Mouse (Mus musculus): Measurements from ENCODE around the gene Tiam1.

Tiam1 gene

GRCm38 (mm10) chr16:89905730-89906305, 237.8 kb downstream of the Tiam1 start:
- no peak for DNase-seq

- DNase-seq = no peak
Measured at GRCm38 (mm10) chr16:89904121-89904520, 239.4 kb downstream of the Tiam1 start.

- DNase-seq = no peak
Measured at GRCm38 (mm10) chr16:89902578-89903304, 240.8 kb downstream of the Tiam1 start.

- no peak for DNase-seq
Measured at GRCm38 (mm10) chr16:89900681-89901080, 242.9 kb downstream of the Tiam1 start.

GRCm38 (mm10) chr16:89899192-89899591, 244.4 kb downstream of the Tiam1 start:
- DNase-seq = no peak

GRCm38 (mm10) chr16:89898299-89898625, 245.3 kb downstream of the Tiam1 start:
- no peak for DNase-seq

GRCm38 (mm10) chr16:89897547-89898298, 245.8 kb downstream of the Tiam1 start:
- DNase-seq = no peak

GRCm38 (mm10) chr16:89896885-89897546, 246.6 kb downstream of the Tiam1 start:
- no peak for DNase-seq

- peak; percentile 67 to 71 for DNase-seq
Measured at GRCm38 (mm10) chr16:89896392-89896791, 247.2 kb downstream of the Tiam1 start.

- DNase-seq = no peak
Measured at GRCm38 (mm10) chr16:89895283-89895682, 248.3 kb downstream of the Tiam1 start.

- no peak for DNase-seq
Measured at GRCm38 (mm10) chr16:89894816-89895215, 248.8 kb downstream of the Tiam1 start.

GRCm38 (mm10) chr16:89890515-89891189, 252.9 kb downstream of the Tiam1 start:
- no peak for DNase-seq

GRCm38 (mm10) chr16:89889890-89890462, 253.6 kb downstream of the Tiam1 start:
- no peak for DNase-seq

- DNase-seq = no peak
Measured at GRCm38 (mm10) chr16:89886561-89886960, 257.0 kb downstream of the Tiam1 start.

GRCm38 (mm10) chr16:89885661-89886060, 257.9 kb downstream of the Tiam1 start:
- DNase-seq = no peak

GRCm38 (mm10) chr16:89883897-89884296, 259.7 kb downstream of the Tiam1 start:
- no peak for DNase-seq

GRCm38 (mm10) chr16:89882477-89883234, 260.9 kb downstream of the Tiam1 start:
- DNase-seq = no peak

GRCm38 (mm10) chr16:89877206-89877605, 266.4 kb downstream of the Tiam1 start:
- no peak for DNase-seq

- DNase-seq = no peak
Measured at GRCm38 (mm10) chr16:89876079-89876478, 267.5 kb downstream of the Tiam1 start.

- no peak for DNase-seq
Measured at GRCm38 (mm10) chr16:89874012-89874704, 269.4 kb downstream of the Tiam1 start.
